Mouse (Mus musculus): ENCODE measurements around the gene Vstm5. TPM values are rescaled to one million over a fixed set of nuclear protein-coding genes. Genes with fewer than 3 reads are reported as not detected.
A peak's percentile ranks its signal among the peaks of the same experiment; 100 is the strongest.
"Not testable (repeated sequence)": the region's sequence is repeated elsewhere in the genome, so short reads cannot be mapped to it uniquely, and the experiment has no call there.

Vstm5 gene
- polyA plus RNA-seq (2012; rRNA removed) (0.22 and 0.27 TPM in 2 replicates), polyA plus RNA-seq (2014; fragmentation: Nextera tagmentation; extraction: Ambion mirVana) (0.06 and 0.29 TPM in 2 replicates)

DNA sequence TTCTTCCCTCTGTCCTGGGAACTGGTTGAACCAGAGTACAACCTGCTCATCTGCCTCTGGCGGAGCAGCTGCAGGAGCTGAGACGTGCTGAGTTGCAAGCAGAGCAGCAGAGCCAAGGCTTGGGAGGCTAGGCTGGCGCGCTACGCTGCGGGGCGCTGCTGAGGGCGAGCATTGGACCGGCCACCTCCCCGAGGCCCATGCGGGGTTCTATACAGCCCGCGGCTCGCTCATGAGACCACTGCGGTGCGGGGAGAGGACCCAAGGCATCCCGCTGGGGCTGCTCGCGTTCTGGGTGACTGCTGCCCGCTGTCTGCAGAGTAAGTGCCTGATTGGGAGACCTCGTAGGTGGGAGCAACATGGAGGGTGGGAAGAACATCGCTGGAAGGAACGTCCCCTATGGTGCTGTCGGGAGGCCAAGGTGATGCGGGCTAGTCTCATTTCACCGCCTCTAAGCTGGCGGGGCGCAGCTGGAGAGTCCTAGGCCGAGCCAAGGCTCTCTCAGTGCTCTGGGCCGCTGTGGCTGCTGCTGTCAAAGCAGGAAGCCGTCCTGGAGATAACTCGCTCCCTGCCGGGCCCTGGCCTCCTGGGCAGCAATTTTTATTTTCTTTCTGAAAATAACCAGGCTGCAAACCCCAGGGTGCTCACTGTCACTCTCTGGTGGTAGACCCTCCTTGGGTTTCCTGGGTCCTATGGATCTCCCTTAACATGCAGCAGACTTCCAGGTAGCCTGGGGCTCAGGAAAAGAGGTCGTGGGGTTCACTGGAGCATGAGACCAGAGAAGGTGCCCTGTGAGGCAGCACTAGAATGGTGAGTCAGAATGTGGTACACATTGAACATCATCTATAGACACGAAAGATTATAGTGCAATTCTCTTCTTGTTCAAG, at the start of gene Vstm5:
Vstm5 (plus strand) TSS at position 4 of the 884 bp plus-strand sequence.
- no peak within 1 kb of the TSS; the same call in 1 of the 2 replicates for H3K9ac ChIP-seq (replicated peaks)
- no peak within 1 kb of the TSS for H3K27ac ChIP-seq
- no peaks in the 10 kb centered on the region; the same call in none of the 2 replicates for H3K27me3 ChIP-seq (ENCODE audit: control insufficient read depth, insufficient read depth, low read length)
- H3K4me3 ChIP-seq (ENCODE audit: insufficient read depth in 1 of 2, low read depth in 2 of 2, low read length in 2 of 2), result peak within 1 kb of the TSS; percentile 33 to 37
- no peak for DNase-seq (ENCODE audit: low read depth in 3 of 3, low spot score in 3 of 3)
- peak within 1 kb of the TSS; percentile 61 for H3K4me2 ChIP-seq (ENCODE audit: low read depth)
- ATAC-seq (ENCODE audit: insufficient read depth), result peak; percentile 57; the same call in 1 of the 2 replicates
- H3K4me1 ChIP-seq (replicated peaks; ENCODE audit: control insufficient read depth in 2 of 2, insufficient read depth in 2 of 2, low read length in 1 of 2), result peaks cover 0 to 2% of the 10 kb centered on the region in 2 experiments; a peak in 1 of 4 replicates
- WGBS (ENCODE audit: insufficient replicate concordance), result 3% methylated on average over 35 of the region's 35 CpGs
- TF ChIP-seq CTCF (IDR thresholded peaks at IDR 0.05; ENCODE audit: low read depth) (0 out of 2 replicates have a peak, but pooled peaks have one; percentile 30), EP300 (IDR thresholded peaks at IDR 0.05; ENCODE audit: low read depth) (no peak)
- no peaks in the 10 kb centered on the region for H3K9me3 ChIP-seq (ENCODE audit: control insufficient read depth, low read length)
- no peaks in the 10 kb centered on the region for H3K36me3 ChIP-seq (replicated peaks; ENCODE audit: control insufficient read depth, insufficient read depth, low read depth)

DNA sequence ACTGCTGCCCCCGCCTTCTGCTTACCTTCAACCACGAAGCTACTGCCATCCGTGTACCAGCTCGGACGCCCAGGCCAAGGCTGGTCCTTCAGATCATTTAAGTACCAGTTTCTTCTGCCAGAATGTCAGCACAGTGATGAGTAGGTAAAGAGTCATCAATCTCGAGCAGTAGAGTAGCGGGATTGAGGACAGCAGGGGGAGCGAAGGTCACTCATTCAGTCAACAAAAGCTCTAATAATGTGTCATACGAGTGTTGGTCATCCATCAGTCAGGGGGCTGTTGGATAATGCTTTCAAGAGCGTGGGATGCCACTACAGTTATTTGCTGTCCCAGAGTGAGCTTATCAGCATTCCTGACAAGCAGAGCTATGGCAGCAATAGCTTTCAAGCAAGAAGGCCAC, 44.0 kb upstream of the Vstm5 start:
- H3K27me3 ChIP-seq (ENCODE audit: control insufficient read depth, insufficient read depth, low read length); H3K9me3 ChIP-seq (ENCODE audit: control insufficient read depth, low read length); DNase-seq (ENCODE audit: low read depth in 3 of 3, low spot score in 3 of 3); H3K36me3 ChIP-seq (replicated peaks; ENCODE audit: control insufficient read depth, insufficient read depth, low read depth); H3K4me1 ChIP-seq (replicated peaks; ENCODE audit: control insufficient read depth in 2 of 2, insufficient read depth in 2 of 2, low read length in 1 of 2); H3K4me2 ChIP-seq (ENCODE audit: low read depth); ATAC-seq (ENCODE audit: insufficient read depth); H3K9ac ChIP-seq (replicated peaks); H3K4me3 ChIP-seq (ENCODE audit: insufficient read depth in 1 of 2, low read depth in 2 of 2, low read length in 2 of 2); H3K27ac ChIP-seq: not testable (repeated sequence)
- 49% methylated on average over 10 of the region's 10 CpGs for WGBS (ENCODE audit: insufficient replicate concordance)

DNA sequence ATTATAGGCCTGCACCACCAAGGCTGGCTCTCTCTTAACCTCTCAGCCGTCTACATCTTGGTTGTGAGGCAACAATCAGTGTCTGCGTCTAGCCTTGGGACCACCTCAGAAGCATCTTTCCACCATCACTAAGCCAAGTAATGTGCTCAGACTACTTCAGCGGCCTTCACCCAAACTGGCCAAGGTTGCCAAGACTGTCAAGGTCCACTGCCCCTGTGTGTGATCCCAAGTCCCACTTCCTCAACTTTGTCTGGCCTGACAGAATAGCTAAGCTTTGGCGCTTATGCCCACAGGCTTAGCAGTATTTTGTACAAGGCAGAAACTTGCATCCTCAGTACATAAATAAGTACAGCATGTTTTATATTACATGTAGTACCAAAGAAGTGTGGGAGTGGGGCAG, 32.2 kb upstream of the Vstm5 start:
- Histone ChIP-seq H3K27ac (no peak overlapping the region), H3K27me3 (ENCODE audit: control insufficient read depth, insufficient read depth, low read length) (no peaks in the 10 kb centered on the region), H3K36me3 (replicated peaks; ENCODE audit: control insufficient read depth, insufficient read depth, low read depth) (no peaks in the 10 kb centered on the region), H3K9ac (replicated peaks) (no peak overlapping the region), H3K4me1 (replicated peaks; ENCODE audit: control insufficient read depth in 2 of 2, insufficient read depth in 2 of 2, low read length in 1 of 2) (no peaks in the 10 kb centered on the region), H3K4me2 (ENCODE audit: low read depth) (no peak overlapping the region), H3K9me3 (ENCODE audit: control insufficient read depth, low read length) (no peaks in the 10 kb centered on the region), H3K4me3 (ENCODE audit: insufficient read depth in 1 of 2, low read depth in 2 of 2, low read length in 2 of 2) (no peak overlapping the region)
- TF ChIP-seq CTCF (IDR thresholded peaks at IDR 0.05; ENCODE audit: low read depth), result no peak
- no peak for TF ChIP-seq EP300 (IDR thresholded peaks at IDR 0.05; ENCODE audit: low read depth)
- no peak for ATAC-seq (ENCODE audit: insufficient read depth)
- DNase-seq (ENCODE audit: low read depth in 3 of 3, low spot score in 3 of 3), result no peak
- WGBS (ENCODE audit: insufficient replicate concordance), result 77% methylated on average over 4 of the region's 4 CpGs

DNA sequence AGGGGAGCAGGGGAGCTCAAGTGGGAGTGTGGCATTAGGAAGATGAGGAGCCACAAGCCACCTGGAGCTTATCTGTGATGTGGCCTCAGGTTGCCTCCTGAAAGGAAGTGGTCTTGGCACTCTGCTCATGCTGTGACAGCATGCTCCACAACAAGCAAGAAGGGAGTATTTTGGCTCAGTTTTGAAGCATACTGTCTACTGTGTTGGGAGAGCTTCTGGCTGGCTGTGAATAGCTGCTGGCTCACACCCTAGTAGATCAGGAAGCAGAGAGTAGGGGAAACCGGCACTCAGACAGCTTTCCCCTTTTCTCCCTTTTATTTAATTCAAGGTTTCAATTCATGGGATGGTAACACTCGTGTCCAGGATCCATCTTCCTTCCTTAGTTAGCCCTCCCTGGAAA, 29.5 kb upstream of the Vstm5 start:
- ATAC-seq (ENCODE audit: insufficient read depth) (no peak), DNase-seq (ENCODE audit: low read depth in 3 of 3, low spot score in 3 of 3) (no peak)
- no peaks in the 10 kb centered on the region for H3K4me1 ChIP-seq (replicated peaks; ENCODE audit: control insufficient read depth in 2 of 2, insufficient read depth in 2 of 2, low read length in 1 of 2)
- no peak overlapping the region for H3K9ac ChIP-seq (replicated peaks)
- H3K4me3 ChIP-seq (ENCODE audit: insufficient read depth in 1 of 2, low read depth in 2 of 2, low read length in 2 of 2), result no peak overlapping the region
- no peaks in the 10 kb centered on the region for H3K9me3 ChIP-seq (ENCODE audit: control insufficient read depth, low read length)
- no peak overlapping the region for H3K27ac ChIP-seq
- no peaks in the 10 kb centered on the region for H3K27me3 ChIP-seq (ENCODE audit: control insufficient read depth, insufficient read depth, low read length)
- no peak overlapping the region for H3K4me2 ChIP-seq (ENCODE audit: low read depth)
- WGBS (ENCODE audit: insufficient replicate concordance), result 38% methylated on average over 2 of the region's 2 CpGs
- no peaks in the 10 kb centered on the region for H3K36me3 ChIP-seq (replicated peaks; ENCODE audit: control insufficient read depth, insufficient read depth, low read depth)
- TF ChIP-seq CTCF (IDR thresholded peaks at IDR 0.05; ENCODE audit: low read depth) (no peak), EP300 (IDR thresholded peaks at IDR 0.05; ENCODE audit: low read depth) (no peak)

DNA sequence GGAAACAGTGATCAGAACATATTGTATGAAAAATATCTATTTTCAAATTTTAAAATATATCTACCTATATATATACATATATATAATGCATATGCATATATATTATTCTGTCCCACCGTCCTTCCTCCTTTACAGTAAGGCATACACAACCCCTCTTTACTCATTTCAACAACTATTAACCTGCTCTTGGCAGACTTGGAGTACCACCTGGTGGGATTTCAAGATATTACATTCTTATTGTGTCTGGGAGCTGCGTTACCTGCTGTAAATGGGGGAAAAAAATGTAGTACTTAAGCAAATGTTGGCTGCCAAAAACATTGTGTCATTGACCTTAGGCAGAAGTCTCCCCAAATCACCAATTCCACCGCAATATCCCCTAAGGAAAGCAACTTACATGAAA, 27.0 kb upstream of the Vstm5 start:
- no peak overlapping the region for H3K9ac ChIP-seq (replicated peaks)
- WGBS (ENCODE audit: insufficient replicate concordance), result 59% methylated on average over 3 of the region's 3 CpGs
- H3K9me3 ChIP-seq (ENCODE audit: control insufficient read depth, low read length), result no peaks in the 10 kb centered on the region

More for the DNA sequence above, 27.0 kb upstream of the Vstm5 start:
- H3K27me3 ChIP-seq (ENCODE audit: control insufficient read depth, insufficient read depth, low read length), result no peaks in the 10 kb centered on the region
- H3K27ac ChIP-seq, result no peak overlapping the region
- TF ChIP-seq EP300 (IDR thresholded peaks at IDR 0.05; ENCODE audit: low read depth), result no peak
- no peaks in the 10 kb centered on the region for H3K36me3 ChIP-seq (replicated peaks; ENCODE audit: control insufficient read depth, insufficient read depth, low read depth)
- no peak overlapping the region for H3K4me3 ChIP-seq (ENCODE audit: insufficient read depth in 1 of 2, low read depth in 2 of 2, low read length in 2 of 2)
- ATAC-seq (ENCODE audit: insufficient read depth), result no peak
- no peak for DNase-seq (ENCODE audit: low read depth in 3 of 3, low spot score in 3 of 3)
- no peak overlapping the region for H3K4me2 ChIP-seq (ENCODE audit: low read depth)
- H3K4me1 ChIP-seq (replicated peaks; ENCODE audit: control insufficient read depth in 2 of 2, insufficient read depth in 2 of 2, low read length in 1 of 2), result no peaks in the 10 kb centered on the region
